Mouse (Mus musculus): ENCODE measurements around the gene Rbfox3.

- TF ChIP-seq CTCF (IDR thresholded peaks at IDR 0.05; ENCODE audit: low read depth) (no peak), EP300 (optimal IDR thresholded peaks at IDR 0.05) (no peak)
Observed at GRCm38 (mm10) chr11:118653521-118654318, 257.7 kb downstream of the Rbfox3 start.

Data from stomach, postnatal 0 days (tissue).